Mouse (Mus musculus) limb, embryonic 13.5 days (tissue): ENCODE measurements around the gene Slc16a10. TPM values are rescaled to one million over a fixed set of nuclear protein-coding genes. Genes with fewer than 3 reads are reported as not detected.
A peak's percentile ranks its signal among the peaks of the same experiment; 100 is the strongest.

Experiments
- ATAC-seq: fragments of 200-750 bp; cut with Nextera tagmentation; 2 replicates; pipeline ENCODE4 v1.8.0; 2017; ENCODE audit warnings: low read depth, moderate number of reproducible peaks, moderate TSS enrichment; ENCODE audit not compliant: low FRiP score
- H3K27ac ChIP-seq: fragments of 300-500 bp; sonication (generic); 2 replicates; pipeline ENCODE4 v1.5.1; 2015; ENCODE audit warnings: inconsistent platforms, mild to moderate bottlenecking, moderate library complexity
- H3K27me3 ChIP-seq: fragments of 300-500 bp; sonication (generic); 2 replicates; pipeline ENCODE4 v1.6.1; 2015; ENCODE audit warnings: mild to moderate bottlenecking, inconsistent platforms
- H3K36me3 ChIP-seq: fragments of 300-500 bp; sonication (generic); 2 replicates; pipeline ENCODE4 v1.6.1; 2015; ENCODE audit warnings: inconsistent platforms, mild to moderate bottlenecking, moderate library complexity
- H3K4me1 ChIP-seq: fragments of 300-500 bp; sonication (generic); 2 replicates; pipeline ENCODE4 v1.6.1; 2015; ENCODE audit warnings: inconsistent platforms
- H3K4me2 ChIP-seq: fragments of 300-500 bp; sonication (generic); replicated peaks from 2 replicates; pipeline ENCODE4 v1.6.1; 2015; ENCODE audit warnings: inconsistent platforms, mild to moderate bottlenecking, moderate library complexity
- H3K4me3 ChIP-seq: fragments of 300-500 bp; sonication (generic); 2 replicates; pipeline ENCODE4 v1.5.1; 2015; ENCODE audit warnings: moderate library complexity, mild to moderate bottlenecking, inconsistent platforms
- H3K9ac ChIP-seq: fragments of 300-500 bp; sonication (generic); 2 replicates; pipeline ENCODE4 v1.6.1; 2015; ENCODE audit warnings: mild to moderate bottlenecking, inconsistent platforms
- H3K9me3 ChIP-seq: fragments of 300-500 bp; sonication (generic); 2 replicates; pipeline ENCODE4 v1.6.1; 2016; ENCODE audit warnings: inconsistent platforms
- WGBS: fragments of 180-500 bp; shearing (Covaris S2); methylation state at CpG from one replicate; pipeline ENCODE4 v1.1.7; 2015; 5-methylcytosine and 5-hydroxymethylcytosine counted together
- polyA plus RNA-seq: library from polyadenylated mRNA; unstranded; fragments of >200 nt; fragmentation: Nextera tagmentation; extraction: Ambion mirVana; gene quantifications from 2 replicates; pipeline ENCODE4 v1.2.1, GENCODE M21; 2015

The Slc16a10 gene
- polyA plus RNA-seq: 7.9 and 10.0 TPM in 2 replicates

- Histone ChIP-seq H3K4me2 (peak within 1 kb of the TSS; percentile 95), H3K36me3 (no peaks in the 10 kb centered on the region), H3K9me3 (no peaks in the 10 kb centered on the region), H3K4me3 (peak within 1 kb of the TSS; percentile 76), H3K4me1 (peaks cover 20% of the 10 kb centered on the region), H3K9ac (peak within 1 kb of the TSS; percentile 81), H3K27ac (no peak within 1 kb of the TSS), H3K27me3 (peaks cover 6% of the 10 kb centered on the region; the same call in 1 of the 2 replicates)
- WGBS: under 1% methylated on average over 68 of the region's 76 CpGs
- peak; percentile 96 for ATAC-seq
Observed at GRCm38 (mm10) chr10:40141864-40142523, at the start of gene Slc16a10. Slc16a10 (minus strand) TSS chr10:40142258.

DNA sequence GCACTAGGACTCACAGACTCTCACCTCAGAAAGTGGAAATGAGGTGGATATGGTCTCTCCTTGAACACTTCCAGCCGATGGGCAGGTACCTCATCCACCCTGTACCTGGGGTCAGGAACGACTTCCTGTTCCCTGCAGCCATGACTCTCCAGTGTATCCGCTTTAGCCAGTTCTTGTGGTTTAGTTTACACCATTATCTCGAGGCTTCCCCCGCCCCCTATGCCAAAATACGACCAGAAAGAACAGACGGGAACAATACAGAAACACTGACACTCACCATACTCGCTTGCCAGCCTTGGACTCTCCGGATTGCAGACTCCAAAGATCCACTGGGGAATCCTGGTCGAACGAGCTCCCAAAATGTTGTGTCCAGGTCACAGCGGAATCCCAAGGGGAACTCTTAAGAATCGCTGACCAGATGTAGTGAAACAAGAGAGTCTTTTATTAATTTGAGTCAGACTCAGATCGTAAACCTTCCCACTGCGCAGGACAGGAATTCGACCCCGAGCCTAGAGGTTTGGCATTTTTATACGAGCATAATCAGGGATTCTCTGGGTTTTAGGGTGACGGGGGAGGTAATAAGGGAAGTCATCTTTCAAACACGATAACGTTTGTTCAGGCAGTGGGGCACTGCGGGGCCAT, 49.4 kb upstream of the Slc16a10 start:
- H3K9me3 ChIP-seq: no peaks in the 10 kb centered on the region
- H3K27me3 ChIP-seq: no peaks in the 10 kb centered on the region
- H3K36me3 ChIP-seq: no peaks in the 10 kb centered on the region
- peaks cover 28% of the 10 kb centered on the region for H3K4me1 ChIP-seq
- H3K4me3 ChIP-seq: peak overlapping the region; percentile 41
- H3K9ac ChIP-seq: peak overlapping the region; percentile 50
- WGBS: 9% methylated on average over 22 of the region's 22 CpGs
- H3K4me2 ChIP-seq: peak overlapping the region; percentile 73
- ATAC-seq: peak; percentile 19; the same call in 1 of the 2 replicates
- no peak overlapping the region for H3K27ac ChIP-seq

DNA sequence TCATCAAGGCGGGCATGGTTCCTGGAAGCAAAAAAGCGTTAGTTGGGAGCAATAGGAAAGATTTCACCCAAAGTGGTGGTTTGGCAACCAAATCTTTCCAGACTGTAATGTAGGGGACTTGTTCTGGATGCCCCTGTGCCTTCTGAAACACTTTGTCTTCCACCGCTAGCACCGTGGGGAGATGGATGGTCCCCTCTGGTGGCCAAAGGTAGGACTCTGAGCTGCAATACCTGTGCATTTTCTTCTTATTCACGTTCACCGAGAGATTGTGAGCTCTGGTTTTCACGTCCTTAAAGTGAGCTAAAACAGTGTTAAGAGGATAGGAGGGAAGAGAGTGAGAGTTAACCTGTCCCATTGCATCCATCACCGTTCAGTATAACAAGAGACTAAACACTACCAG, 48.8 kb upstream of the Slc16a10 start:
- Histone ChIP-seq H3K9me3 (no peaks in the 10 kb centered on the region), H3K4me2 (peak overlapping the region; percentile 73), H3K27ac (no peak overlapping the region), H3K9ac (no peak overlapping the region; the same call in 1 of the 2 replicates), H3K4me1 (peaks cover 24% of the 10 kb centered on the region), H3K27me3 (no peaks in the 10 kb centered on the region), H3K36me3 (no peaks in the 10 kb centered on the region), H3K4me3 (no peak overlapping the region)
- WGBS: 81% methylated on average over 8 of the region's 8 CpGs
- no peak for ATAC-seq

- H3K9me3 ChIP-seq: no peaks in the 10 kb centered on the region
- no peak overlapping the region for H3K4me2 ChIP-seq
- no peak overlapping the region for H3K4me3 ChIP-seq
- H3K4me1 ChIP-seq: peaks cover 16% of the 10 kb centered on the region
- H3K36me3 ChIP-seq: no peaks in the 10 kb centered on the region
- H3K9ac ChIP-seq: no peak overlapping the region
- no peak for ATAC-seq
- WGBS: 78% methylated on average over 2 of the region's 2 CpGs
- H3K27ac ChIP-seq: no peak overlapping the region
- no peaks in the 10 kb centered on the region for H3K27me3 ChIP-seq
Observed at GRCm38 (mm10) chr10:40189689-40190088, 47.6 kb upstream of the Slc16a10 start.

GRCm38 (mm10) chr10:40188831-40189230, 46.8 kb upstream of the Slc16a10 start:
- H3K9me3 ChIP-seq: no peaks in the 10 kb centered on the region
- H3K27ac ChIP-seq: no peak overlapping the region
- no peaks in the 10 kb centered on the region for H3K36me3 ChIP-seq
- no peak overlapping the region for H3K4me3 ChIP-seq
- H3K4me1 ChIP-seq: peaks cover 16% of the 10 kb centered on the region
- WGBS: 65% methylated on average over 3 of the region's 3 CpGs
- no peak overlapping the region for H3K9ac ChIP-seq
- no peak for ATAC-seq
- no peaks in the 10 kb centered on the region for H3K27me3 ChIP-seq
- H3K4me2 ChIP-seq: no peak overlapping the region

DNA sequence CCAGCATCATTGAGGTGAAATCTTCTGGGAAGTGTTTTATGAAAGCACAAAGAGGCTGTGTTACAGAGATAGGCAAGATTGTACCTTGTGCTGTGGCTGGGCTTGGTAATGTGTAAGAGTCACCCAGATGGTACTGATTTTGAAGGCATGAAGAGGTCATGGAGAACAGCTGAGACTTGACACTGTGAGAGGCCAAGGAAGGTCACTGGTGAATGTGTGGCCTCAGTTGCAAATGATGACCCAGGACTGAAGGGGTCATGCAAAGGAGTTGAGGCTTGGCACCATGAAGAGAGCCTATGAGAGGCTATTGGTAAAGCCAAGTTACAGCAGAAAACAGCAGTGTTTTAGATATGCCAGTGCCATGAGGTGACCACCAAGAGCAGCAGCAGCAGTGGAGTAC, 43.9 kb upstream of the Slc16a10 start:
- Histone ChIP-seq H3K4me1 (no peaks in the 10 kb centered on the region), H3K9ac (no peak overlapping the region), H3K27ac (no peak overlapping the region), H3K4me2 (no peak overlapping the region), H3K27me3 (no peaks in the 10 kb centered on the region), H3K9me3 (no peaks in the 10 kb centered on the region), H3K36me3 (no peaks in the 10 kb centered on the region), H3K4me3 (no peak overlapping the region)
- no peak for ATAC-seq

GRCm38 (mm10) chr10:40180011-40180410, 38.0 kb upstream of the Slc16a10 start:
- no peak for ATAC-seq
- H3K4me1 ChIP-seq: no peaks in the 10 kb centered on the region
- no peaks in the 10 kb centered on the region for H3K27me3 ChIP-seq
- H3K4me3 ChIP-seq: no peak overlapping the region
- H3K36me3 ChIP-seq: no peaks in the 10 kb centered on the region
- H3K4me2 ChIP-seq: no peak overlapping the region
- H3K9ac ChIP-seq: no peak overlapping the region
- 86% methylated on average over 2 of the region's 2 CpGs for WGBS
- H3K27ac ChIP-seq: no peak overlapping the region
- no peaks in the 10 kb centered on the region for H3K9me3 ChIP-seq

DNA sequence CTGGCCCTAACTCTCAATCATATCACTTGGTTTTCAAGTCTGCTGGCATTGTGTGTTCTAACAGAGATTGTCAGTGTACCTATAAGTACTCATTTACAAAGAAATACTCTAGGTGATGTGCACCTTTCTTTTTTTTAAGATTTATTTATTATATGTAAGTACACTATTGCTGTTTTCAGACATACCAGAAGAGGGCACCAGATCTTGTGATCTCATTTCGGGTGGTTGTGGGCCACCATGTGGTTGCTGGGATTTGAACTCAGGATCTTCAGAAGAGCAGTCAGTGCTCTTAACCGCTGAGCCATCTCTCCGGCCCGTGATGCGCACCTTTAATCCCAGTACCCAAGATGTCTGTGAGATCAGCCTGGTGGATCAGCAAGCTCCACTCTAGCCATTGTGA, 37.1 kb upstream of the Slc16a10 start:
- ATAC-seq: no peak

DNA sequence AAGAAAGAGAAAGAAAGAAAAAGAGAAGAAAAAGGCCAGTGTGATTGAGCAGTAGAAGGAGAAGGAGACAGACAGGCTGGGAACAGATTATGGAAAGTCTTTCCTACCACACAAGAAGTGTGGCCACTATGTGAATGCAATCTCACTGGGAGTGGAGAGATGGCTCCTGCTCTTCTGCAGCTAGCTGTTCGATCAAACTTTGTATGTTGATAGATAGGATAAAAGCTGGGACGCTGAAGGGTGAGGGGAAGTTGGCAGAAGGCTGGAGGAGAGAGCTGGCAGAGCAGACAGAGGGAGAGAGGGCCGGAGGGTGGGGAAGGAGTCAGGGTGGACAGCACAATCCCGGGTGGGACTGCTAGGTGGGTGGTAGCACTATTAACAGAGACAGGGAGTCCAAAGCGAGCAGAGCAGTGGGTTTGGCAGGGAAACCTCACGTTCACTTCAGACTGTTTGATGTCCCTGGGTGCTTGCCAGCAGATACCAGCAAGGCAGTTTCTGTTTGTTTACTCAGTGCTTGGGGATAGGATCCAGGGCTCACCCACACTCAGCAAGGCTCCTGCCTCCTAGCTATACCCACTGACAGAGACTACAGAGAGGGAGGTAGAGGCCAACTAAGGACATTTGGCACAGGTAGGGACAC, 35.4 kb upstream of the Slc16a10 start:
- WGBS: 39% methylated on average over 6 of the region's 6 CpGs
- H3K4me3 ChIP-seq: no peak overlapping the region
- H3K27ac ChIP-seq: no peak overlapping the region
- H3K27me3 ChIP-seq: no peaks in the 10 kb centered on the region
- H3K9ac ChIP-seq: no peak overlapping the region
- no peaks in the 10 kb centered on the region for H3K4me1 ChIP-seq
- no peak for ATAC-seq
- no peak overlapping the region for H3K4me2 ChIP-seq
- H3K36me3 ChIP-seq: no peaks in the 10 kb centered on the region
- no peaks in the 10 kb centered on the region for H3K9me3 ChIP-seq

More for the DNA sequence above, 37.1 kb upstream of the Slc16a10 start:
- Histone ChIP-seq H3K9ac (no peak overlapping the region), H3K4me3 (no peak overlapping the region), H3K4me2 (no peak overlapping the region), H3K27ac (no peak overlapping the region), H3K27me3 (no peaks in the 10 kb centered on the region), H3K9me3 (no peaks in the 10 kb centered on the region), H3K36me3 (no peaks in the 10 kb centered on the region), H3K4me1 (no peaks in the 10 kb centered on the region)
- WGBS: 95% methylated on average over 5 of the region's 5 CpGs

GRCm38 (mm10) chr10:40172136-40172535, 30.1 kb upstream of the Slc16a10 start:
- ATAC-seq: no peak
- WGBS: 93% methylated on average over 6 of the region's 6 CpGs
- no peak overlapping the region for H3K4me3 ChIP-seq
- no peak overlapping the region for H3K4me2 ChIP-seq
- no peaks in the 10 kb centered on the region for H3K36me3 ChIP-seq
- peaks cover 11% of the 10 kb centered on the region for H3K4me1 ChIP-seq
- no peak overlapping the region for H3K27ac ChIP-seq
- no peak overlapping the region for H3K9ac ChIP-seq
- no peaks in the 10 kb centered on the region for H3K27me3 ChIP-seq
- no peaks in the 10 kb centered on the region for H3K9me3 ChIP-seq

GRCm38 (mm10) chr10:40171211-40171610, 29.2 kb upstream of the Slc16a10 start:
- H3K9me3 ChIP-seq: no peaks in the 10 kb centered on the region
- H3K27ac ChIP-seq: no peak overlapping the region
- no peak for ATAC-seq
- no peak overlapping the region for H3K9ac ChIP-seq
- H3K4me3 ChIP-seq: no peak overlapping the region
- H3K4me1 ChIP-seq: peaks cover 11% of the 10 kb centered on the region
- no peaks in the 10 kb centered on the region for H3K36me3 ChIP-seq
- WGBS: 68% methylated on average over 7 of the region's 8 CpGs
- no peak overlapping the region for H3K4me2 ChIP-seq
- H3K27me3 ChIP-seq: no peaks in the 10 kb centered on the region

DNA sequence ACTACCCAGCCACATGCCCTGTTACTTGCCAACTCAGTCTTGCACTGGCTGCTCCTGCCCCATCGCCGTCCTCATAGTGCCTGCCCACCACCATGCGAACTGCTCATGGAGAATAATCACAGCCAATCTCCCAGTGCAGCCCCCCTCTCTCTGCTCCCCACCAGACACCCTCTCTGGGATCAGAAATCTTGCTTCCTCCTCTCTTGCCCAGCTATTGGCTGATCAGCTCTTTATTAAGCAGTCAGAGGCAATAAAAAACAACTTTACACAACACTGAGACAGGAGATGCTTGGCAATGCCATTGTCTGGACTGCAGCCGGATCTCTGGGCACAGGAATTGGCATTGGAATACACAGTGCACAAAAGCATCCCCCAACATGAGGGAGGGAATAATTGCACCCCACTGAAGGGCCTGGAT, 28.1 kb upstream of the Slc16a10 start:
- H3K27ac ChIP-seq: no peak overlapping the region
- no peaks in the 10 kb centered on the region for H3K27me3 ChIP-seq
- no peaks in the 10 kb centered on the region for H3K36me3 ChIP-seq
- no peak overlapping the region for H3K9ac ChIP-seq
- no peak overlapping the region for H3K4me3 ChIP-seq
- ATAC-seq: no peak
- H3K4me2 ChIP-seq: no peak overlapping the region
- peaks cover 11% of the 10 kb centered on the region for H3K4me1 ChIP-seq
- 71% methylated on average over 4 of the region's 4 CpGs for WGBS
- no peaks in the 10 kb centered on the region for H3K9me3 ChIP-seq
